Mouse (Mus musculus) cerebellum, adult 18-20 months (tissue): ENCODE data around the gene Prss2.
"Not testable (repeated sequence)": the region's sequence is repeated elsewhere in the genome, so short reads cannot be mapped to it uniquely, and the experiment has no call there.

Experiments
- DNase-seq, 2 experiments: peaks; one replicate each; pipeline ENCODE4 v3.0.0; 2021

Prss2 gene

DNA sequence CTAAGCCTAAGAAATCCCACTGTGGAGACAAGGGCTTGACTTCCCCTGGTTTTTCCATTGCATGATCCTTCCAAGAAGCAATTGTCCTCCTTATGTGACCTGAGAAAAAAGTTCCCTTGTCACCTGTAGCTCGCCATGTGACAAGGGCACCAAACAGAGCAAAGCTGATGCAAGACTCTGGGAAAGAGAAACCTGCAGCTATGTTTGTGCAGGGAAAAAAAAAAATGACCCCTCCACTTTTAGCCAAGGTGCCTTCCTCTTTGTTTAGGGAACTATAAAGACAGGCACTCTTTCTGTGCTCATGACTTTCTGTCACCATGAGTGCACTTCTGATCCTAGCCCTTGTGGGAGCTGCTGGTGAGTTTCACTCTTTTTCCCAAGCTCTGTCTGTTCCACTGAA is at the start of gene Prss2:
TSS of gene Prss2 (plus strand) at position 301 of the 400 bp plus-strand sequence.
- DNase-seq = no peak

DNA sequence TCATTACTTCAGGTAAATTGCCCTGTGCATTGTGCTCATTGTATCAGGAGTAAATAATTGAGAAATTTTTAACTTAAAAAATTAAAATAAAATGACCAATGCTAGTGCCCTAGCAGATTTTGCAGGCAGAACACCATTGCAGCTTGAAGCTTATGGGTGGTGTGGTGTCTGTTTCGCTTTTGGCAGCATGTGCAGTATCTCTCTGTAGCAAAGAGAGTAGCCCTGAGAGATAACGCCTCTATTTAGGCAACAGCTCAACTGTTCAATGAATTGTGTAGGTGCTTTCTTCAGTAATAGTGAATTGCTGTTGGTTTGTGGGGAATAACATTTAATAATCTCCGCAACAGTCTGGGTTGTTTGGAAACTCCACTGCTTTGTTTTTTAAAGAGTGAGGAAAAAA is 22.2 kb upstream of the Prss2 start:
- DNase-seq = no peak

DNA sequence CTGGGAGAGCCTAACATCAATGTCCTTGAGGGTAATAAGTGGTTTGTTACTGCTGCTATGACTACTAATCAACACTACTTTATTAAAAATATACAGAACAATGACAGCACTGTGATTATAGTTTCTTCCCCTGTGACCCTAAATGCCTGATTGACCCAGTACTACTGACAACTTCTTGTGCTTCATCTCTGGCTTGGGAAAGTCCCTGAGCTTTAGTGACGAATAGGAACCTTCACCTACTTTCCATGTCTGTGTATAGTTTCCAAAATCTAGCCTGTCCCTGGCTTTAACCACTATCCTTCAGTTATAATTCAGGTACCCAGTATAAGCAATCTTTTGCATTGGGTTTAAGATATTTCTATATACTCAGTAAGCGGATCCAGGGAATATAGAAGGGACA is 16.7 kb upstream of the Prss2 start:
- DNase-seq = no peak

DNA sequence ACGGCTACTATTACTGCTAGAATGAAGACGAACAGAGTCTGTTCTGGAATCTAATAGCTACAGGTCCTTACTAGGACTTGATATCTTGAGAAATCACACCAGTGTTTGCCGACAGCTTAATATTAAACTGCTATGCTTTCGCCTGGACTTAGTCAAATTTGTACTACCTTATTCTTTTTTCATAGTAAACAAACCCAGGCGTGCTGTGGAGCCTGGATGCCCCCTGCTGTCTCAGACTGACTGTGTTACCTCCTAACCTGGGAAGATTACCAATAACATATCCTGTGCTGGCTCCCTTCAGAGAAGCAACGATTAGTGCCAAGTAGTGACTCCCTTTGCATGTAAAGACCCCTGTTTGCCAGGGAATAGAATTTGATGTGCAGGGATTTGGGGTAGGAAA is 16.3 kb upstream of the Prss2 start:
- DNase-seq = no peak

DNA sequence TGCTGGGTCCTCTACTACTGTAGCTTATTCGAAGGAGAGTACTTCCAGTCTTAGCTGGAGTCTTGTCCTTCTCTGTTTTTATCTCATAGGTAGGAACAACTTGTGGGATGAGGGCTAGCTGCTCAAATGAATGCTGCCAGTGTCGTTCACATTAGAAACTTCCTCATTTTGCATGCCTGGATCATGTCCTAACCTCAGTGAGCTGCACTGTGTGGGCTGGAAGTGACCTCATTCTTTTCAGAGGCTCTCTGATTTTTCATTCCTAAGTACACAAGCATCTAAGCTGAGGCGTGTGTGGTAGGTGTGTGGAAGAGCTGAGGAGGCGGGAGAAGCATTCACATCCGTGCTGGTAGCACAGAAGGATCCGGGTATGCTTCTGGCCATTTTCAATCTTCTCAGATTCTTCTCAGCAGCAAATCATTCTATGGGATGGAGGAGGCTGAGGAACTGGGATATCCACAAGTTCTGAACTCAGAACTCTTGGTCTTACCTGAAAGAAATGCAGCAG is 3.5 kb upstream of the Prss2 start:
- no peak for DNase-seq

DNA sequence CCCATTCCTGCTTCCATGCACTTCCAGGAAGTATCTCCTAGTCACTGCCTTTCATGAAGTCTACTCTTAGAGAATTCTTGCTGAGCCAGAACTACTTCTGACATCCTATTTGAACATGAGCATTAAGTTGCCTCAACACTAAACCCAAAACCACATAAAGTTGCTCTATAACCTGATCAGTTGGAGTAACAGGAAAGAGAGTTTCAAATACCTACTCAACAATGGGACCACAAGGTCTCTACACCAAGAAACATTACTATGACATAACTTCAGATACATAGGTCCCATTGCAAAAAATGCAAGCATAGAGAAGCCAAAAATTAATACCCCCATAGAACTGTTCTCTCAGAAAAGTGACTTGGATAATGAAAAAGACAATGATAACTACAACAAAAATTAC is 4.9 kb downstream of the Prss2 start:
- DNase-seq = no peak

- no peak for DNase-seq
Observed at GRCm38 (mm10) chr6:41527402-41527801, 5.8 kb downstream of the Prss2 start.

DNA sequence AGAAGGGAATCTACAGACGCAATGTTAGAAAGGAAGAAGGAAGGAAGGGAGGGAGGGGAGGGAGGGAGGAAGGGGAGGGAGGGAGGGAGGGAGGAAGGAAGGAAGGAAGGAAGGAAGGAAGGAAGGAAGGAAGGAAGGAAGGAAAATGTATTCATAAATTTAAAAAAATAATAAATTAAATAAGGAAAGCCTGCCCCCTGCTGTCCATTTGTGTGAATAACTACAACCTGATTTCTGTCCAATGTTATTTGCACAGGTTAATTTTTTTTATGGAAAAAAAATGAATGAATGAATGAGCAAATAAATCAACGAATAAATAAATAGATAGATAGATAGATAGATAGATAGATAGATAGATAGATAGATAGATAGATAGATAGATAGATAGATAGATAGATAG is 8.4 kb downstream of the Prss2 start:
- DNase-seq = not testable (repeated sequence)

DNA sequence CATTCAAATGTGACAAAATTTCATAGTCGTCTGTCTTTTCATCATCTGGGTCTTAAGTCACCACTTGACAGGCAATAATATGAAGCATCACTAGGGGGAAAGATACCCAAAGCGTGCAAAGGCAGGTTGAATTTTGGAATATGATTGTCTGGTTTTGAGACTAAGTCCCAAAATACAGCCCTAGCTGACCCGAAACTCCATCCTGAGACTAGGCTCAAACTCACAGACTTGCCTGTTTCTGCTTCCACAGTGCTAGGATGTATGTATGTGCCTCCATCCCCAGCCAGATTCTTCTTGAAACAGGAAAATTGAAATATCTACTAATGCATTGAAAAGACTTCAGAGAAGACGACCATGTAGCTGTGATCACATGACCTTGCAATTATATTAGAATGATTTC is 10.6 kb downstream of the Prss2 start:
- no peak for DNase-seq

DNA sequence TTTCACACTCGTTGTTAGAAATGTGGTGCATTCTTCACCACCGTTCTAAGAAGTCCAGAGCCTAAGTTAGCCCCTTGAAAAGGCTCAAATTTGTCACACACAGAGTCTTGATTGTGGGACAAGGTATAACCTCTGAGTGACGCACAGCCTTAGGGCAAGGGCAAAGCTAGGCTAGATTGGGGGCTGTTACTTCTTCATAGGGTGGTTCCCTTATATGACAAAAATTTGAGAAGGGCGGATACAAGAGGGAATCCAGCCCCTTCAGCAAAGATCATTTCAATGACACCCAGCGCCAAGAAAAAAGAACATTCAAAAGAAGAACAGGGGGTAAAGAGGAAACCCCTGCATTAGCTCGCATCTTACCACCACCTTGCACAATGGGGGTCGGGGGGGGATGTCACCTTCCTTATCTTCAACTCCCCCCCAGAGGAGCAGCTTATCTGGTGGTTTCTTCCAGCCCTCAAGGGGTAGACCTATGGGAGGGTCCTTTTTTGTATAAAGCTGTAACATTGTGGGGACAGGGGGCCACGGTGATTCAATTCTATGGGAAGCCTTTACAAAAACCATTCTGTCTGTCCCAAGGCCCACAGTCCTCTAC is 11.2 kb downstream of the Prss2 start:
- DNase-seq = no peak

DNA sequence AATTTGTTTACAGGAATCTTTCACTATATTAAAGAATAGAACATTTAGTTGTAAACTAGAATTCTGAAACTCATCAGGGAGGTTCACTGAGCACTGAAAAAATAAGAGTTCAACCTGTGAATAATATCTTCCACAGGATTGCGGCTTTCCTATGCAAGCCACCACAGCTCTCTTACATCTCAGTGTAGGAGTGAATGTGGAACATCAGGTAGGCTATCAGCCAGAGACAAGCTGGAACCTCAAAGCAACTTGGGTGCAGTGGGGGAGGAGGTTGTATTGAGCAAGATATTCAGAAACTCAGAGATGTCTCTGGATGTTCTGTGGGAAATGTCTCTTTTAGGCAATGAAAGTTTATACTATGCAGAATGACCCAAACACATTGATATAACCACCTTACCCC is 15.8 kb downstream of the Prss2 start:
- no peak for DNase-seq

DNA sequence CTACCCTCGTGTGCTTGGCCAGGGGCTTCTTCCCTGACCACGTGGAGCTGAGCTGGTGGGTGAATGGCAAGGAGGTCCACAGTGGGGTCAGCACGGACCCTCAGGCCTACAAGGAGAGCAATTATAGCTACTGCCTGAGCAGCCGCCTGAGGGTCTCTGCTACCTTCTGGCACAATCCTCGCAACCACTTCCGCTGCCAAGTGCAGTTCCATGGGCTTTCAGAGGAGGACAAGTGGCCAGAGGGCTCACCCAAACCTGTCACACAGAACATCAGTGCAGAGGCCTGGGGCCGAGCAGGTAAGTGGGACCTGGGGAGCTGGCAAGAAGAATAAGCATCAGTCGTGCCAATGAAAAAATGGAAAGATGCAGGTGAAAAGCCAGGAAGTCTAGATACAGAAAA is 16.7 kb downstream of the Prss2 start:
- not testable (repeated sequence) for DNase-seq

GRCm38 (mm10) chr6:41540746-41541145 is 19.2 kb downstream of the Prss2 start:
- DNase-seq = no peak

DNA sequence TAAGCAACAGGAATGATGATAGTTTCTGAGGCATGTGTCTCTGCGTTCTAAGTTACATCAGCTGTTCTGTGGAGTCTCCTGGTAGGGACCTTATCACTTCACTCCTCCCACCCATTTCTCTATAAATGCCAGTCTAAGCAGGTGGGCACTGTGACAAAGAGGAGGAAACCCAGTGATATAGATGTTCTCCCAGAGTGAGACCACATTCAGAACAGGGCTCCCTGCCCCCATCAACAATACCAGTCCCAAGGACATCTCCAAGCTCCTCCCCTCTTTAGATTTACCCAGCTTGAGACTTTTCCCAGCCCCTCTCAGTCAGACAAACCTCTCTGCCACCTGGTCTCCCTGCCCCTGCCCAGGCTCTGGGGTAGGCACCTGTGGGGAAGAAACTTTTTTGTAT is 20.2 kb downstream of the Prss2 start:
- no peak for DNase-seq

- no peak for DNase-seq
Observed at GRCm38 (mm10) chr6:41542983-41543382, 21.4 kb downstream of the Prss2 start.

GRCm38 (mm10) chr6:41543411-41544050 is 21.9 kb downstream of the Prss2 start:
- no peak for DNase-seq

- no peak for DNase-seq
Observed at GRCm38 (mm10) chr6:41544381-41544924, 22.9 kb downstream of the Prss2 start.

- DNase-seq = no peak
Observed at GRCm38 (mm10) chr6:41545266-41545665, 23.7 kb downstream of the Prss2 start.

DNA sequence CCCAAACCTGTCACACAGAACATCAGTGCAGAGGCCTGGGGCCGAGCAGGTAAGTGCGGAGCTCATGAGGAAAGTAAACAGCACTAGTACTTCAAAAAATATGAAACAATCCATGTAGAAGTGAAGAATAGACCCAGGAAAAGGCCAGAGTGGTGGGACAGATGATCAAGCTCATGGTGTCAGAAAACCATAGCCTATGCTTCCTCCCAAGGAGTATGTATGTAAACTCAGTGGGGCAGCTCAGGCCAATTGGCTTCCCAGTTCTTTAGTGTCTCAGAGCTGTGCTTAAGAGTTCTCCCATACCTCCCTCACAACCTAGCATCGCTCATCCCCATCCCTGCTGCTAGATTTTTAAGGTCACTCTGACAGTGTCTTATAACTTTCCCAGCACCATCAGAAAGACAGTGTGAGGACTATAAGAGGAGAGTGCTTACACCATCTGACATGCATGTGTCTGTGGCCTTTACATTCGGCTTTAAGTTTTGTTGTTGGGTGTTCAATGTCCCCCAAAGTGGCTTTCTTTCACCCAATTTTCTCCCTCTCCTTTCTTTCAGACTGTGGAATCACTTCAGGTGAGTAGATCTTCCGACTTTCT is 25.6 kb downstream of the Prss2 start:
- no peak for DNase-seq

DNA sequence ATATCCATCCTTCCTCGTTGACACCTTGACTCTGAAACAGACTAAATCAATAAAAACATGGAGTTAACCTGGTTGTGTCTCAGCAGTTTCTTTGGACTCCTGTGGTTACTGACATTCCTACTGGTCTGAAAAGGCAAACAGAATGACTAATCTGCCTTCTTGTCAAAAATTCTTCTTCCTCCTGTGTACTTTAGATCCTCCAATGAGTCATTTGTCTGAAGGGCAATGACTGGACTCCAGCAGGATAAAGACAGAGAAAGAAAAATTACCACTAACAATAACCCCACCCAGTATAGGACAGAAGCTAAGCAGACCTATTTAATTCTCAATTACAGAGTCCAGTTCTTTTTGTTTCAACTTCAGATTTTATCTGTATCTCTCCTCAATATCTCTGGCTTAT is 26.7 kb downstream of the Prss2 start:
- DNase-seq = no peak

DNA sequence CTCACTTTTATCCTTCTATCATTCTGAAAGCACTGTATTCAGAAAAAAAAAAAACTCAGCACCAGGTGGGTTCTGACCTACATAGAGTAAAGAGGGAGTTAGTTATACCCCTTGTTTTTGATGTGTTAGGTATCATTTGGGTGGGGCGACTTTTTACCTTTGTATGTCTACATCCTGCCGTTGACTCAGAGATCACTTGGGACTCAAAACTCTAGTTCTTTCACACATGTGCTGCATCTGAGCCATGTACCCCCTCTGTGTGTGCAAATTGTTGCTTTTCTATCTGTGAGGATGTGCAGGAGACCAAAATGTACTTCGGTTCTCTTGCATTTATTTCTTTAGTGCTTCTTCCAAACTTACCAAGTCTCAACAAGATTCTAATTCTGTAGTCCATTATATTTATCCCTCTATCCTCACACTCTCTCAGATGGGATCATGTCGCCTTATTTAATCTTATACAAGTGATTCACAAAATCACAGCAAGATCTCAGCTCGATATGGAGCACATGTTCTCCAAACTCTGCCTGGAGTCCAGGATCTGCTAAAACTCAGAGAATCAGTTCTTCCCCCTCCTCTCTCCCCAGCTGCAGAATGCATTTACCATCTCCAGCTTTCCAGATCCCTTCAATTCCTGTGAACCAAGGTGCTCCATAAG is 31.9 kb downstream of the Prss2 start:
- DNase-seq = no peak

DNA sequence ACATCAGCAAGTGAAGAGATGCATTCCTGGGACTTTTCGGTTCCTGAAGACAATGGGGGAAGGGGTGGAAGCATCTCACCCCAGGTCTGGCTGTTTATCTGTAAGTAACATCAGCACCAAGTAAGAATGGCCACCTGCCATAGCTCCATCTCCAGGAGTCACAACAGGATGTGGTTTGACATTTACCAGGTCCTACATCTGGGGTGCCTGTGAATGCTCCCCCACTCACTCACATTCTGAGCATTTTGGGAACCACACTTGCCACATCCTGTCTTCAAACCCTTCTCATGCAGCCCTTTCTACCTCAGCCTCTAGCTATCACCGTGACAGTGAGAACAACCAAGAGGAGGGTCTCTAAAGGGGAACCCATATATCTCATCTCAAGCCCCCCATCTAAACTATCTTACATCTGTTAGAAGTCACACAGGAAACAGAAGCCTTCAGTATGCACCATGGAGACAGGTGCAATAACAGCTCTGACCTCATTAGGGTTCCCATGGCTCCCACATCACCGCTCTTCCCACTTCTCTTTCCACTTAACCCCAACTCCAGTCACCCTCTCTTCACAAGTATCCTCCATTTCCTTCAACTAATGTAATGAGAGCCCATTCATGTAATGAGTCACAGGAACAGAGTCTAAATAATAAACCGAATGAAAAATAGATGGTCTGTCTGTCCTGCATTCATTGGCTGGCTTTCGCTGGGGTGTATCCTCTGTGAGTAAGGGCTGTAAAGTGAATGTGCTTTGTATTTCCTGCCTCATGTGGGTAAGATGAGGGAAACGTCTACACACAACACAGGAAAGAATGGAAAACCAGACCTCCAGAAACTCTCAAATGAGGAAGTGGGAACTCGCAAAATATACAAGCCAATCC is 32.9 kb downstream of the Prss2 start:
- DNase-seq = no peak

- no peak for DNase-seq
Observed at GRCm38 (mm10) chr6:41556389-41556788, 34.8 kb downstream of the Prss2 start.
